Mouse (Mus musculus) MEL (cell line): ENCODE results near the gene Aldh16a1. TPM values are rescaled to one million over a fixed set of nuclear protein-coding genes. Genes with fewer than 3 reads are reported as not detected.

Experiments
- DNase-seq: peaks from one replicate; pipeline ENCODE4 v3.0.0; 2011; ENCODE audit warnings: low read depth, low spot score
- H3K27ac ChIP-seq: 2 replicates; pipeline ENCODE4 v1.5.1; 2012; ENCODE audit warnings: low read depth, mild to moderate bottlenecking, control low read depth, low read length, moderate library complexity; ENCODE audit not compliant: control insufficient read depth
- H3K27me3 ChIP-seq, 2 experiments: fragments of 150-350 bp in 1 of 2; sonication (generic) in 1 of 2; 2 replicates each; pipeline ENCODE4 v1.6.1; 2012; ENCODE audit warnings: low read length in 2 of 2, mild to moderate bottlenecking in 2 of 2, improper control_type of control experiment in 1 of 2, moderate library complexity in 1 of 2; ENCODE audit not compliant: insufficient read depth in 2 of 2, control insufficient read depth in 1 of 2
- H3K36me3 ChIP-seq, 2 experiments: 2 replicates each; pipeline ENCODE4 v1.6.1; 2012 to 2014; ENCODE audit warnings: low read length in 2 of 2, improper control_type of control experiment in 1 of 2, inconsistent platforms in 1 of 2, mild to moderate bottlenecking in 1 of 2; ENCODE audit not compliant: insufficient read depth in 2 of 2, control insufficient read depth in 1 of 2
- H3K4me1 ChIP-seq, 2 experiments: fragments of 150-350 bp in 1 of 2; sonication (generic) in 1 of 2; 2 replicates each; pipeline ENCODE4 v1.6.1; 2012; ENCODE audit warnings: low read length in 2 of 2, improper control_type of control experiment in 1 of 2, mild to moderate bottlenecking in 1 of 2; ENCODE audit not compliant: insufficient read depth in 2 of 2, control insufficient read depth in 1 of 2
- H3K4me3 ChIP-seq, 2 experiments: fragments of 150-350 bp in 1 of 2; sonication (generic) in 1 of 2; 2 replicates each; pipeline ENCODE4 v1.5.1; 2012; ENCODE audit warnings: low read depth in 2 of 2, low read length in 2 of 2, mild to moderate bottlenecking in 2 of 2, moderate library complexity in 2 of 2, control low read depth in 1 of 2, improper control_type of control experiment in 1 of 2; ENCODE audit not compliant: control insufficient read depth in 1 of 2, insufficient read depth in 1 of 2
- H3K79me2 ChIP-seq: 2 replicates; pipeline ENCODE4 v1.6.1; 2012; ENCODE audit warnings: mild to moderate bottlenecking, low read length, moderate library complexity; ENCODE audit not compliant: control insufficient read depth, poor library complexity, insufficient read depth
- H3K9ac ChIP-seq: 2 replicates; pipeline ENCODE4 v1.6.1; 2012; ENCODE audit warnings: low read depth, mild to moderate bottlenecking, control low read depth, low read length, moderate library complexity; ENCODE audit not compliant: control insufficient read depth, poor library complexity, severe bottlenecking
- H3K9me3 ChIP-seq: fragments of 150-350 bp; sonication (generic); replicated peaks from 2 replicates; pipeline ENCODE4 v1.6.1; 2012; ENCODE audit warnings: mild to moderate bottlenecking, low read length, improper control_type of control experiment, moderate library complexity; ENCODE audit not compliant: insufficient read depth
- CHD1 ChIP-seq: IDR thresholded peaks from 2 replicates; pipeline ENCODE4 v1.6.1; 2012; ENCODE audit warnings: low read depth, mild to moderate bottlenecking, inconsistent platforms, low read length, improper control_type of control experiment
- E2F4 ChIP-seq: IDR thresholded peaks from 2 replicates; pipeline ENCODE4 v1.6.1; 2011; ENCODE audit warnings: low read depth, low read length, improper control_type of control experiment, borderline replicate concordance
- GABPA ChIP-seq: IDR thresholded peaks from 2 replicates; pipeline ENCODE4 v1.6.1; 2012; ENCODE audit warnings: low read depth, mild to moderate bottlenecking, inconsistent platforms, low read length, improper control_type of control experiment, moderate library complexity
- GATA1 ChIP-seq: IDR thresholded peaks from 2 replicates; pipeline ENCODE4 v1.6.1; 2011; ENCODE audit warnings: low read depth, low read length, improper control_type of control experiment
- MAFK ChIP-seq: IDR thresholded peaks from 2 replicates; pipeline ENCODE4 v1.6.1; 2011; ENCODE audit warnings: low read depth, mild to moderate bottlenecking, low read length, improper control_type of control experiment, borderline replicate concordance
- MXI1 ChIP-seq: IDR thresholded peaks from 2 replicates; pipeline ENCODE4 v1.6.1; 2011; ENCODE audit warnings: mild to moderate bottlenecking, low read depth, low read length, improper control_type of control experiment
- POLR2A ChIP-seq, 2 experiments: IDR thresholded peaks; 2 replicates each; pipeline ENCODE4 v1.6.1; 2011 to 2012; ENCODE audit warnings: low read length in 2 of 2, mild to moderate bottlenecking in 2 of 2, control low read depth in 1 of 2, improper control_type of control experiment in 1 of 2, low read depth in 1 of 2, moderate library complexity in 1 of 2; ENCODE audit not compliant: control insufficient read depth in 1 of 2, insufficient read depth in 1 of 2, poor library complexity in 1 of 2
- POLR2AphosphoS5 ChIP-seq: IDR thresholded peaks from 2 replicates; pipeline ENCODE4 v1.6.1; 2012; ENCODE audit warnings: low read depth, borderline replicate concordance, mild to moderate bottlenecking, inconsistent platforms, low read length, moderate library complexity, mixed read lengths
- RAD21 ChIP-seq: IDR thresholded peaks from 2 replicates; pipeline ENCODE4 v1.6.1; 2011; ENCODE audit warnings: mild to moderate bottlenecking, low read depth, low read length, improper control_type of control experiment
- SIN3A ChIP-seq: IDR thresholded peaks from 2 replicates; pipeline ENCODE4 v1.6.1; 2012; ENCODE audit warnings: low read length, improper control_type of control experiment, inconsistent platforms
- TBP ChIP-seq: IDR thresholded peaks from 2 replicates; pipeline ENCODE4 v1.8.0; 2011; ENCODE audit warnings: low read depth, low read length, improper control_type of control experiment
- USF2 ChIP-seq, 2 experiments: IDR thresholded peaks; 2 replicates each; pipeline ENCODE4 v1.6.1; 2011 to 2012; ENCODE audit warnings: improper control_type of control experiment in 2 of 2, low read length in 2 of 2, borderline replicate concordance in 1 of 2, inconsistent platforms in 1 of 2, low read depth in 1 of 2, mild to moderate bottlenecking in 1 of 2; ENCODE audit not compliant: insufficient read depth in 1 of 2
- ZKSCAN1 ChIP-seq: IDR thresholded peaks from 2 replicates; pipeline ENCODE4 v1.6.1; 2012; ENCODE audit warnings: low read depth, mild to moderate bottlenecking, inconsistent platforms, low read length, improper control_type of control experiment, moderate library complexity
- ZNF384 ChIP-seq: IDR thresholded peaks from 2 replicates; pipeline ENCODE4 v1.6.1; 2012; ENCODE audit warnings: low read depth, mild to moderate bottlenecking, inconsistent platforms, low read length, improper control_type of control experiment
- polyA plus RNA-seq, 2 experiments: library from polyadenylated mRNA; stranded (reverse) in 1 of 2; unstranded in 1 of 2; fragments of >175 nt in 1 of 2; fragments of >200 nt in 1 of 2; gene quantifications; 2 replicates each; pipeline versions ENCODE4 v1.2.1 to v1.2.4; 2012; ENCODE audit warnings: low replicate concordance in 2 of 2, low read depth in 1 of 2; ENCODE audit not compliant: insufficient read length in 2 of 2, insufficient read depth in 1 of 2, missing spikeins in 1 of 2
- total RNA-seq: library from RNA; depleted of rRNA; stranded (reverse); fragments of 300-350 nt; gene quantifications from 2 replicates; pipeline ENCODE4 v1.2.3, GENCODE M21; 2012

The Aldh16a1 gene
- total and polyA plus RNA-seq, 3 experiments, result 33.9 to 61.6 TPM; not detected in 1

GRCm38 (mm10) chr7:45121404-45121803, 33.0 kb downstream of the Aldh16a1 start:
- peaks cover 35% of the 10 kb centered on the region for H3K79me2 ChIP-seq
- peak overlapping the region in 1 of 2 experiments; percentile 84; a peak in 1 of 4 replicates for H3K4me3 ChIP-seq
- peak overlapping the region; percentile 91 for H3K9ac ChIP-seq
- peak overlapping the region; percentile 23; the same call in 1 of the 2 replicates for H3K27ac ChIP-seq
- peaks cover 0 to 22% of the 10 kb centered on the region in 2 experiments; a peak in 2 of 4 replicates for H3K4me1 ChIP-seq
- H3K36me3 ChIP-seq, result peaks cover 7 to 17% of the 10 kb centered on the region in 2 experiments
- TF ChIP-seq POLR2AphosphoS5 (no peak), TBP (0 out of 2 replicates have a peak, but pooled peaks have one; percentile 28), MXI1 (no peak), USF2 (IDR thresholded peaks at IDR 0.05; ENCODE audit: borderline replicate concordance in 1 of 2, insufficient read depth in 1 of 2, low read depth in 1 of 2, low read length in 2 of 2) (no peak), RAD21 (no peak), ZNF384 (no peak), SIN3A (no peak), ZKSCAN1 (no peak), POLR2A (IDR thresholded peaks at IDR 0.05; ENCODE audit: control insufficient read depth in 1 of 2, insufficient read depth in 1 of 2, low read depth in 1 of 2, low read length in 2 of 2, poor library complexity in 1 of 2) (peak; percentile 10 to 64; a peak in 2 of 4 replicates), GATA1 (no peak), GABPA (no peak), CHD1 (no peak), E2F4 (no peak), MAFK (no peak)
- DNase-seq, result peak; percentile 74
- no peaks in the 10 kb centered on the region for H3K27me3 ChIP-seq
- H3K9me3 ChIP-seq, result no peaks in the 10 kb centered on the region

- peak; percentile 57 for DNase-seq
- Histone ChIP-seq H3K27ac (no peak overlapping the region; the same call in 1 of the 2 replicates), H3K9ac (no peak overlapping the region)
Measured at GRCm38 (mm10) chr7:45119780-45120709, 34.3 kb downstream of the Aldh16a1 start.

More at GRCm38 (mm10) chr7:45119780-45120709, 34.3 kb downstream of the Aldh16a1 start:
- H3K4me1 ChIP-seq, result peaks cover 0 to 22% of the 10 kb centered on the region in 2 experiments; a peak in 2 of 4 replicates
- H3K36me3 ChIP-seq, result peaks cover 3 to 13% of the 10 kb centered on the region in 2 experiments; a peak in 3 of 4 replicates
- H3K27me3 ChIP-seq, result no peaks in the 10 kb centered on the region
- peaks cover 25% of the 10 kb centered on the region for H3K79me2 ChIP-seq
- no peak overlapping the region for H3K4me3 ChIP-seq
- TF ChIP-seq GABPA (no peak), GATA1 (no peak), POLR2A (IDR thresholded peaks at IDR 0.05; ENCODE audit: control insufficient read depth in 1 of 2, insufficient read depth in 1 of 2, low read depth in 1 of 2, low read length in 2 of 2, poor library complexity in 1 of 2) (peak in 1 of 2 experiments; percentile 26; a peak in 1 of 4 replicates)
- no peaks in the 10 kb centered on the region for H3K9me3 ChIP-seq
